Mouse (Mus musculus) liver, embryonic 14.5 days (tissue): ENCODE measurements around the gene Urb1.

Source experiments
- CTCF ChIP-seq: IDR thresholded peaks from 2 replicates; pipeline ENCODE4 v1.5.1; 2016; ENCODE audit warnings: antibody characterized with exemption, low read depth, control low read depth
- EP300 ChIP-seq: IDR thresholded peaks from 2 replicates; pipeline ENCODE4 v1.6.1; 2016; ENCODE audit warnings: antibody characterized with exemption, low read depth

- no peak for TF ChIP-seq CTCF
- TF ChIP-seq EP300 = no peak
Observed at GRCm38 (mm10) chr16:90810716-90811256, 573 bp upstream of the Urb1 start.
